Mouse (Mus musculus) hindbrain, embryonic 13.5 days (tissue): ENCODE results near the gene Ubac2. TPM values are rescaled to one million over a fixed set of nuclear protein-coding genes. Genes with fewer than 3 reads are reported as not detected.

Experiments used
- ATAC-seq: fragments of 200-750 bp; cut with Nextera tagmentation; 2 replicates; pipeline ENCODE4 v1.8.0; 2017; ENCODE audit warnings: moderate TSS enrichment; ENCODE audit not compliant: low FRiP score
- H3K27ac ChIP-seq: fragments of 300-500 bp; sonication (generic); 2 replicates; pipeline ENCODE4 v1.5.1; 2015; ENCODE audit warnings: inconsistent platforms, mild to moderate bottlenecking, moderate library complexity
- H3K27me3 ChIP-seq: fragments of 300-500 bp; sonication (generic); 2 replicates; pipeline ENCODE4 v1.6.1; 2015; ENCODE audit warnings: mild to moderate bottlenecking, inconsistent platforms
- H3K36me3 ChIP-seq: fragments of 300-500 bp; sonication (generic); 2 replicates; pipeline ENCODE4 v1.6.1; 2015; ENCODE audit warnings: mild to moderate bottlenecking, inconsistent platforms
- H3K4me1 ChIP-seq: fragments of 300-500 bp; sonication (generic); replicated peaks from 2 replicates; pipeline ENCODE4 v1.6.1; 2015; ENCODE audit warnings: inconsistent platforms
- H3K4me2 ChIP-seq: fragments of 300-500 bp; sonication (generic); 2 replicates; pipeline ENCODE4 v1.6.1; 2015; ENCODE audit warnings: inconsistent platforms, mild to moderate bottlenecking, moderate library complexity
- H3K4me3 ChIP-seq: fragments of 300-500 bp; sonication (generic); 2 replicates; pipeline ENCODE4 v1.5.1; 2015; ENCODE audit warnings: mild to moderate bottlenecking, inconsistent platforms
- H3K9ac ChIP-seq: fragments of 300-500 bp; sonication (generic); 2 replicates; pipeline ENCODE4 v1.6.1; 2015; ENCODE audit warnings: mild to moderate bottlenecking, inconsistent platforms
- H3K9me3 ChIP-seq: fragments of 300-500 bp; sonication (generic); 2 replicates; pipeline ENCODE4 v1.6.1; 2016; ENCODE audit warnings: inconsistent platforms
- WGBS: fragments of 180-500 bp; shearing (Covaris S2); methylation state at CpG from one replicate; pipeline ENCODE4 v1.1.7; 2015; 5-methylcytosine and 5-hydroxymethylcytosine counted together
- polyA plus RNA-seq: library from polyadenylated mRNA; unstranded; fragments of >200 nt; fragmentation: Nextera tagmentation; extraction: Ambion mirVana; gene quantifications from 2 replicates; pipeline ENCODE4 v1.2.1, GENCODE M21; 2015

Gene Ubac2
- polyA plus RNA-seq, 1 experiment from 2014 or later = 56.9 TPM

DNA sequence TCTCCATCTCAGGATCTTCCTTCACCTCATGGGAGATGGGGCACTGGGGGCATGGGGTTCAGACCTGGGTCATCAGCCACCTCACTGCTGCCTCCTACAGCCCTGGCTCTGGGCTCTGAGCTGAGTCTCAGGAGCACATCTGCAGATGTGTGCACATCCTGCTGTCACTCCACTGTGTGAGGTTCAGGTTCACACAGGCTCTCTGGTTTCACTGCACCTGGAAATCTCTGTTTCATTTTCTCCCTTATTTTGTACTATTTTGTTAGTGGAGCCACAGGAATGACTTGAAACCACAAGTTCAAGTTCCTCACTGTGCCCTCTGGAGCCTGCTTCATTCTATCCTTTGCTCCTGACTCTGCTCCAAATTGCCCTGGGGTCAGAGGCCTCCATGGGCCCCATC, 113.5 kb downstream of the Ubac2 start:
- no peaks in the 10 kb centered on the region for H3K9me3 ChIP-seq
- ATAC-seq = no peak
- peaks cover 27% of the 10 kb centered on the region for H3K36me3 ChIP-seq
- no peak overlapping the region for H3K9ac ChIP-seq
- no peak overlapping the region for H3K4me3 ChIP-seq
- H3K4me2 ChIP-seq = no peak overlapping the region
- no peaks in the 10 kb centered on the region for H3K4me1 ChIP-seq
- no peaks in the 10 kb centered on the region for H3K27me3 ChIP-seq
- H3K27ac ChIP-seq = no peak overlapping the region

GRCm38 (mm10) chr14:121992395-121993280, 114.2 kb downstream of the Ubac2 start:
- Histone ChIP-seq H3K36me3 (peaks cover 32% of the 10 kb centered on the region), H3K4me1 (no peaks in the 10 kb centered on the region), H3K9me3 (no peaks in the 10 kb centered on the region), H3K4me2 (no peak overlapping the region), H3K9ac (no peak overlapping the region), H3K27ac (no peak overlapping the region), H3K4me3 (no peak overlapping the region), H3K27me3 (no peaks in the 10 kb centered on the region)
- ATAC-seq = no peak
- 92% methylated on average over 13 of the region's 13 CpGs for WGBS

DNA sequence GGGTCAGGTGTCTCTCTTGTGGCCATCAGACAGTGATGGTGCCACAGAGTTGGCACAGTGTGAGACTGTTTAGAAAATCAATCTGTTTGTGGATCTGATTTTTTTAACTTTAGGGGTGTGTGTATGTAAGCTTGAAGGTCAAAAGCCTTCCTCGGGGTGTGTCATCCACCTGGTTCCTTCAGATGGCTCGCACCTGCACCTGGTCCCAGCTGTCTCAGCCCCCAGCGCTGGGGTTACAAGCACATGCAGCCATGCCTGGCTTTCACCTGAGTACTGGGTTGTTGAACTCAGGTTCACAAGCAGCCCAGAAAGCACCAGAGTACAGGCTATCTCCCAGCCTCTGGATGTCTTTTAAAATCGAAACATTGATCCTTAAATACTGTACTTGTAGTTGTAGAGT, 115.2 kb downstream of the Ubac2 start:
- Histone ChIP-seq H3K4me2 (no peak overlapping the region), H3K4me3 (no peak overlapping the region), H3K36me3 (peaks cover 36% of the 10 kb centered on the region), H3K9me3 (no peaks in the 10 kb centered on the region), H3K4me1 (no peaks in the 10 kb centered on the region), H3K27ac (no peak overlapping the region), H3K9ac (no peak overlapping the region), H3K27me3 (no peaks in the 10 kb centered on the region)
- no peak for ATAC-seq
- 96% methylated on average over 4 of the region's 4 CpGs for WGBS

GRCm38 (mm10) chr14:121994171-121994700, 115.8 kb downstream of the Ubac2 start:
- no peak overlapping the region for H3K9ac ChIP-seq
- H3K4me3 ChIP-seq = no peak overlapping the region
- no peak overlapping the region for H3K4me2 ChIP-seq
- WGBS = 96% methylated on average over 17 of the region's 17 CpGs
- H3K27ac ChIP-seq = no peak overlapping the region
- ATAC-seq = no peak
- peaks cover 36% of the 10 kb centered on the region for H3K36me3 ChIP-seq
- H3K4me1 ChIP-seq = no peaks in the 10 kb centered on the region
- H3K27me3 ChIP-seq = no peaks in the 10 kb centered on the region
- H3K9me3 ChIP-seq = no peaks in the 10 kb centered on the region

GRCm38 (mm10) chr14:121994846-121995556, 116.6 kb downstream of the Ubac2 start:
- no peak overlapping the region for H3K4me2 ChIP-seq
- H3K9me3 ChIP-seq = no peaks in the 10 kb centered on the region
- H3K9ac ChIP-seq = no peak overlapping the region
- H3K36me3 ChIP-seq = peaks cover 36% of the 10 kb centered on the region
- H3K27me3 ChIP-seq = no peaks in the 10 kb centered on the region
- H3K4me3 ChIP-seq = no peak overlapping the region
- no peak overlapping the region for H3K27ac ChIP-seq
- WGBS = 94% methylated on average over 7 of the region's 7 CpGs
- H3K4me1 ChIP-seq = no peaks in the 10 kb centered on the region
- no peak for ATAC-seq

GRCm38 (mm10) chr14:121995557-121995870, 117.1 kb downstream of the Ubac2 start:
- Histone ChIP-seq H3K9me3 (no peaks in the 10 kb centered on the region), H3K4me1 (no peaks in the 10 kb centered on the region), H3K27ac (no peak overlapping the region), H3K36me3 (peaks cover 38% of the 10 kb centered on the region), H3K9ac (no peak overlapping the region), H3K4me3 (no peak overlapping the region), H3K4me2 (no peak overlapping the region), H3K27me3 (no peaks in the 10 kb centered on the region)
- WGBS = 86% methylated on average over 1 of the region's 1 CpGs
- no peak for ATAC-seq

GRCm38 (mm10) chr14:121996786-121997185, 118.4 kb downstream of the Ubac2 start:
- H3K4me3 ChIP-seq = no peak overlapping the region
- no peak overlapping the region for H3K27ac ChIP-seq
- H3K27me3 ChIP-seq = no peaks in the 10 kb centered on the region
- WGBS = 95% methylated on average over 8 of the region's 8 CpGs
- H3K4me1 ChIP-seq = no peaks in the 10 kb centered on the region
- H3K4me2 ChIP-seq = no peak overlapping the region
- H3K36me3 ChIP-seq = peaks cover 44% of the 10 kb centered on the region
- H3K9me3 ChIP-seq = no peaks in the 10 kb centered on the region
- ATAC-seq = no peak
- H3K9ac ChIP-seq = no peak overlapping the region

DNA sequence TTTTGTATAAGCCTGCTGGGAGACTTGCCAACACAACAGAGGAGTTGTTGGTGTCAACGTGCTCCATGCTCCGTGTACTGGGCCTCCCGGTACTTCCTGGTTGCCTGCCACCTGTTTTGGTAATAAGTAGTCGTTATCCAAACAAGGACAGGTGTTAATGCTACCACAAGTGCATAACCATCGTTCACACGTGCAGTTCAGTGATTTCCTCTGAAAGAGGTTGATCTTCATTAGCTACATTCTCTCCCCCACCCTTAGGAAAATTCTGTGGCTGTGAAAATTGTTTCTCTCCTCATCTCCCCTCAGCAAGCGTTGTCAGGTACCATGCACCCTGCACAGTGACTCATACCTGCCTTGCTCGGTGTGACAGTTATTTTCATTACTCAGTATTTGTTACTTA, 121.0 kb downstream of the Ubac2 start:
- Histone ChIP-seq H3K27me3 (no peaks in the 10 kb centered on the region), H3K9ac (no peak overlapping the region), H3K9me3 (no peaks in the 10 kb centered on the region), H3K4me3 (no peak overlapping the region), H3K27ac (no peak overlapping the region), H3K36me3 (peaks cover 39% of the 10 kb centered on the region), H3K4me2 (no peak overlapping the region), H3K4me1 (no peaks in the 10 kb centered on the region)
- ATAC-seq = no peak
- 91% methylated on average over 8 of the region's 8 CpGs for WGBS

- H3K27me3 ChIP-seq = no peaks in the 10 kb centered on the region
- no peaks in the 10 kb centered on the region for H3K4me1 ChIP-seq
- no peak overlapping the region for H3K9ac ChIP-seq
- H3K4me2 ChIP-seq = no peak overlapping the region
- WGBS = 94% methylated on average over 17 of the region's 17 CpGs
- H3K36me3 ChIP-seq = peaks cover 30% of the 10 kb centered on the region
- no peak overlapping the region for H3K4me3 ChIP-seq
- no peak overlapping the region for H3K27ac ChIP-seq
- no peak for ATAC-seq
- no peaks in the 10 kb centered on the region for H3K9me3 ChIP-seq
These were observed 122.1 kb downstream of the Ubac2 start for GRCm38 (mm10) chr14:122000346-122001105.

- no peak overlapping the region for H3K27ac ChIP-seq
- ATAC-seq = no peak
- H3K36me3 ChIP-seq = peaks cover 14% of the 10 kb centered on the region; the same call in 1 of the 2 replicates
- no peak overlapping the region for H3K4me2 ChIP-seq
- H3K9me3 ChIP-seq = no peaks in the 10 kb centered on the region
- no peak overlapping the region for H3K4me3 ChIP-seq
- 92% methylated on average over 7 of the region's 7 CpGs for WGBS
- no peaks in the 10 kb centered on the region for H3K4me1 ChIP-seq
- H3K9ac ChIP-seq = no peak overlapping the region
- no peaks in the 10 kb centered on the region for H3K27me3 ChIP-seq
These were observed 123.8 kb downstream of the Ubac2 start for GRCm38 (mm10) chr14:122002224-122002623.

- Histone ChIP-seq H3K9ac (no peak overlapping the region), H3K9me3 (no peaks in the 10 kb centered on the region), H3K36me3 (peaks cover 13% of the 10 kb centered on the region), H3K4me2 (no peak overlapping the region), H3K4me3 (no peak overlapping the region), H3K27me3 (no peaks in the 10 kb centered on the region), H3K27ac (no peak overlapping the region), H3K4me1 (no peaks in the 10 kb centered on the region)
- ATAC-seq = no peak
These were observed 125.4 kb downstream of the Ubac2 start for GRCm38 (mm10) chr14:122003812-122004211.

GRCm38 (mm10) chr14:122008261-122008660, 129.8 kb downstream of the Ubac2 start:
- Histone ChIP-seq H3K27ac (no peak overlapping the region), H3K4me2 (no peak overlapping the region), H3K4me1 (no peaks in the 10 kb centered on the region), H3K36me3 (peaks cover 39% of the 10 kb centered on the region), H3K9ac (no peak overlapping the region), H3K27me3 (no peaks in the 10 kb centered on the region), H3K4me3 (no peak overlapping the region), H3K9me3 (no peaks in the 10 kb centered on the region)
- 89% methylated on average over 4 of the region's 4 CpGs for WGBS
- ATAC-seq = no peak
